Mouse (Mus musculus) cortical plate, adult 2 months (tissue): ENCODE measurements around the gene Lsm7. TPM values are rescaled to one million over a fixed set of nuclear protein-coding genes. Genes with fewer than 3 reads are reported as not detected.
A peak's percentile ranks its signal among the peaks of the same experiment; 100 is the strongest.

Experiments
- H3K27ac ChIP-seq: fragments of 200-500 bp; 2 replicates; pipeline ENCODE4 v1.5.1; 2012; ENCODE audit warnings: low read length, control low read depth, inconsistent platforms; ENCODE audit not compliant: insufficient read depth
- H3K4me1 ChIP-seq: fragments of 200-500 bp; 2 replicates; pipeline ENCODE4 v1.6.1; 2011; ENCODE audit warnings: low read length; ENCODE audit not compliant: control insufficient read depth, insufficient read depth
- H3K4me3 ChIP-seq: fragments of 200-500 bp; 2 replicates; pipeline ENCODE4 v1.5.1; 2011; ENCODE audit warnings: mild to moderate bottlenecking, low read length, control low read depth; ENCODE audit not compliant: insufficient read depth
- CTCF ChIP-seq: fragments of 200-500 bp; IDR thresholded peaks from 2 replicates; pipeline ENCODE4 v1.5.1; 2011; ENCODE audit warnings: mild to moderate bottlenecking, control low read depth, low read length; ENCODE audit not compliant: insufficient read depth; ENCODE audit errors: extremely low read depth
- POLR2A ChIP-seq: fragments of 200-500 bp; IDR thresholded peaks from 2 replicates; pipeline ENCODE4 v1.6.1; 2011; ENCODE audit warnings: mild to moderate bottlenecking, low read length, control low read depth; ENCODE audit not compliant: insufficient read depth; ENCODE audit errors: extremely low read depth
- polyA plus RNA-seq: library from polyadenylated mRNA; depleted of rRNA; stranded (reverse); fragments of >200 nt; gene quantifications from 2 replicates; pipeline ENCODE4 v1.2.3, GENCODE M21; 2012; rRNA removed

Gene Lsm7
- polyA plus RNA-seq, 1 experiment = 223 TPM

DNA sequence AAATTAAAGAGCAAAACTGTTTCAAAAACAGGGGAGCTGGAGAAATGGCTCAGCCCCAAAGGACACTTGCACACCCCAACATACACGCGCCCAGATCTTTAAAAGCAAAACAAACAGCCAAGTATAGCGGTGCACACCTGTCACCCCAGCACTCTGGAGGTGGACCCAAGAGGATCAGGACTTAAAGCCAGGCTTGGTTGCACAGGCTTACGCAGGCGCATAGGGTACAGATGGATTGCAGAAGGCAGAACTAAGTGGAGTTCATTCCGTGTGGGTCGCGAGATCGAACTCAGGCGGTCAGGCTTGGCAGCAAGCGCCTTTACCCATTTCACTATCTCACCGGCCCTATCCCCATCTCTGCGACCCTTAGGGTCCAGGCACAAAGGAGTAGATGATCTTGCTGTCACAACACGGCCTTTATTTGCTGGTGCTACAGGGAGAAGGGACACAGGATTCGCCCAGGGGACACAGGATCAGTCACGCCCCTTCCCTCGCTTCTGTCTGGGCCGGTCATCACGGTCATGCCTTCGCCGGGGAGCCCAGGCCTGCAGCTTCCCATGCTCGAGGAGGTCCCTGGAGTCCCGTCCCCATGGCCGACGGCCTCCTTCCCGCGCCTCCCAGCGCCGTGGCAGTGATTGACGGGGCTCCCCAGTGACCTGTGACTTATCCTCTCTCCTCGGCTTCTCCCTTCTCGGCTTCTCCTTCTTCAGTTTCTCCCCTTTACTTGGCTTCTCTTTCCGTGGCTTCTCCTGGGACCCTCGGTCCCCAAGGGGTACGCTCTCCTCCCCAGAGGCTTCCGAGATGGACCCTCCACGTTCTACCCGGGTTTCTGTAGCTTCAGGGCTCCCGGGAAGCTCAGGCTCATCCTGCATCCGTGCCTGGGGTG lies 46.7 kb downstream of the Lsm7 start:
- TF ChIP-seq POLR2A = 0 out of 2 replicates have a peak, but pooled peaks have one; percentile 31
- no peak for TF ChIP-seq CTCF
- H3K4me3 ChIP-seq = peak overlapping the region; percentile 0
- 0 out of 2 replicates have a peak overlapping the region, but pooled peaks have one; percentile 8 for H3K27ac ChIP-seq
- H3K4me1 ChIP-seq = 0 out of 2 replicates have a peak, but pooled peaks cover 2% of the 10 kb centered on the region

DNA sequence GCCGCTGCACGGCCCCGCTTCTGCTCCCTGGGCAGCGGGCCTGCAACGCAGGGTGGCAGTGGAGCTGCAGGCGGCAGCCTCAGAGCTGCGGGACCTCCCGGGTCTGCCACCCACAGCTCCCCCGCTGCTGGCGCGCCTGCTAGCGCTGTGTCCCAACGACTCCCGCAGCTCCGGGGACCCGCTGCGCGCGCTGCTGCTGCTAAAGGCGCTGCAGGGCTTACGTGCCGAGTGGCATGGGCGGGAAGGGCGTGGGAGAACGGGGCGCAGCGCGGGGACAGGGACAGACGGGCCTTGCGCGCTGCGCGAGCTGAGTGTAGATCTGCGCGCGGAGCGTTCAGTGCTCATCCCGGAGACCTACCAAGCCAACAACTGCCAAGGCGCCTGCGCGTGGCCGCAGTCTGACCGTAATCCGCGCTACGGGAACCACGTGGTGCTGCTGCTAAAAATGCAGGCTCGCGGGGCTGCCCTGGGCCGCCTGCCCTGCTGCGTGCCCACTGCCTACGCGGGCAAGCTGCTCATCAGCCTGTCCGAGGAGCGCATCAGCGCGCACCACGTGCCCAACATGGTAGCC lies 47.9 kb downstream of the Lsm7 start:
- Histone ChIP-seq H3K27ac (peak overlapping the region; percentile 91), H3K4me3 (peak overlapping the region; percentile 3), H3K4me1 (0 out of 2 replicates have a peak, but pooled peaks cover 2% of the 10 kb centered on the region)
- TF ChIP-seq CTCF = no peak
- peak; percentile 78; the same call in 1 of the 2 replicates for TF ChIP-seq POLR2A

DNA sequence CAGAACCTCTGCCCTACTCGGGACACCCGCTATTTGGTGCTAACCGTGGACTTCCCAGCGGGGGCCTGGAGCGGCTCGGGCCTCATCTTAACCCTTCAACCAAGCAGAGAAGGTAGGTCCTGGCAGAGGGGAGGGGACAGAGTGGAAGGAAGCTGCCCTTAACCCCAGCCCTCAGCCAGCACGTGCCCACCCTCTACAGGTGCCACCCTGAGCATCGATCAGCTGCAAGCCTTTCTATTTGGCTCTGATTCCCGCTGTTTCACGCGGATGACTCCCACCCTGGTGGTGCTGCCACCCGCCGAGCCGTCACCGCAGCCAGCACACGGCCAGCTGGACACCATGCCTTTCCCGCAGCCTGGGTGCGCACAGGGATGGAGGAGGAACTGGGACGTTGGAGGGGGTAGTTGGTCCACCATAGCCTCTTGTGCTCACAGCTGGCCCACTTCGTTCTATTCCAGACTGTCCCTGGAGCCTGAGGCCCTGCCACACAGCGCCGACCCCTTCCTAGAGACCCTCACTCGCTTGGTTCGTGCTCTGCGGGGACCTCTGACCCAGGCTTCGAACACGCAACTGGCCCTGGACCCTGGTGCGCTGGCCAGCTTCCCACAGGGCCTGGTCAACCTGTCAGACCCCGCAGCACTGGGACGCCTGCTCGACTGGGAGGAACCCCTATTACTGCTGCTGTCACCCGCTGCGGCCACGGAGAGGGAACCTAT lies 48.5 kb downstream of the Lsm7 start:
- Histone ChIP-seq H3K4me3 (peak overlapping the region; percentile 3), H3K4me1 (0 out of 2 replicates have a peak, but pooled peaks cover 2% of the 10 kb centered on the region), H3K27ac (peak overlapping the region; percentile 91)
- no peak for TF ChIP-seq POLR2A
- no peak for TF ChIP-seq CTCF

DNA sequence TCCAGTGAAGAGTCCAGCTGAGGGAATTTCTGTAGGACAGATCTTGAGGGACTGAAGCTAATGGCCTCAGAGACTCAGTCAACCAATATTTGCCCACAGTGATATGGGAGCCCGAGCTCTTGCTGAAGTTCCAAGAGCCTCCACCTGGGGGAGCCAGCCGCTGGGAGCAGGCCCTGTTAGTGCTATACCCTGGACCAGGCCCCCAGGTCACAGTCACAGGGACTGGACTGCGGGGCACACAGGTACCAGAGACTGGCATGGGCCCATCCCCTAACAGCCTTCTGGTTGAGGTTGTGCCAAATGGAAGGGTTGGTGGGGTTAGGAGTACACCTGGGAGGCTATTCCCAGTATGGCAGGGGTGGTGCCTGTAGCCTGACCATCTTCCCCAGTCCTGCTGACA lies 49.1 kb downstream of the Lsm7 start:
- Histone ChIP-seq H3K4me3 (no peak overlapping the region), H3K4me1 (0 out of 2 replicates have a peak, but pooled peaks cover 2% of the 10 kb centered on the region), H3K27ac (no peak overlapping the region)
- TF ChIP-seq POLR2A = no peak
- peak; percentile 58 for TF ChIP-seq CTCF

DNA sequence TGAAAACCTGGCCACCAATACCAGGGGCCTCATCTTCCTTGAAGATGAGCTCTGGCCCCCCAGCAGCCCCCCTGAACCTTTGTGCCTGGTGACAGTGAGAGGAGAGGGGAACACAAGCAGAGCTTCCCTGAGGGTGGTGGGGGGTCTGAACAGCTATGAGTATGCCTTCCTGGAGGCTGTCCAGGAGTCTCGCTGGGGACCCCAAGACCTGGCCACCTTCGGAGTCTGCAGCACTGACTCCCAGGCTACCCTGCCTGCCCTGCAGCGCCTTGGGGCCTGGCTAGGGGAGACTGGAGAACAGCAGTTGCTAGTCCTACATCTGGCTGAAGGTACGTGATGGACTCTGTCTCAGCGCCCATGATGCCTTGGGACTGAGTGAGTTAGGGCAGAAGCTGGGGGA lies 49.7 kb downstream of the Lsm7 start:
- H3K4me1 ChIP-seq = 0 out of 2 replicates have a peak, but pooled peaks cover 2% of the 10 kb centered on the region
- TF ChIP-seq POLR2A (no peak), CTCF (no peak)
- no peak overlapping the region for H3K4me3 ChIP-seq
- H3K27ac ChIP-seq = no peak overlapping the region

DNA sequence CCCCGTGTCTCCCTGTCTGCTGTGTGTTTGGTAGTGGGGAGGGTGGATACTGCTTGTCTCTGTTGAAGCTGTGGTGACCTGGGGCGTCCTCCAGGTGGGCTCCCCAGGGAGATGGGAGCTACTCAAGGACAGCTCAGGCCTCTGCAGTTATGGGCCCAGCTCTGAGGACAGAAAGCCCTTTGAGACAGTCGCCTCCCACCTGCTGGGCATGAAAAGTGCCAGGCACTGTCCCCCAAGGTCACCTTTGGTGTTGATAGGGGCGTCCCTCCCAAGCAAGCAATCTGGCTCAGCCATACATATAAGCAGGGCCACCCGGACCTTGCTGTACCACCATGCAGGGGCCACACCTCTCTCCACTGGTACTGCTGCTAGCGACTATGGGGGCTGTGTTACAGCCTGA lies 50.1 kb downstream of the Lsm7 start, which contains the start of gene Amh:
TSS of gene Amh (plus strand) at position 328 of the 400 bp plus-strand sequence.
- Histone ChIP-seq H3K27ac (no peak within 1 kb of the TSS), H3K4me1 (0 out of 2 replicates have a peak, but pooled peaks cover 2% of the 10 kb centered on the region), H3K4me3 (no peak within 1 kb of the TSS)
- TF ChIP-seq POLR2A = no peak
- no peak for TF ChIP-seq CTCF

DNA sequence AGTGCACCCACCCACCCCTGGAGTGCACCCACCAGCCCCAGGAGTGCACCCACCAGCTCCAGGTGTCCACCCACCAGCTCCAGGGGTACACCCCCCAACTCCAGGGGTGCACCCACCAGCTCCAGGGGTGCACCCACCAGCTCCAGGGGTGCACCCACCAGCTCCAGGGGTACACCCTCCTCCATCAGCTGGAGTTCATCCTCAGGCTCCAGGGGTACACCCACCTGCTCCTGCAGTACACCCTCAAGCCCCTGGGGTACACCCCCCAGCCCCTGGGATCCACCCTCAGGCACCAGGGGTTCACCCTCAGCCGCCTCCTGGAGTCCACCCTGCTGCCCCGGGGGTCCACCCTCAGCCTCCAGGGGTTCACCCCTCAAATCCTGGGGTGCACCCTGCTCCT lies 50.7 kb downstream of the Lsm7 start:
- TF ChIP-seq CTCF (no peak), POLR2A (no peak)
- no peak overlapping the region for H3K27ac ChIP-seq
- peaks cover 3% of the 10 kb centered on the region; the same call in 1 of the 2 replicates for H3K4me1 ChIP-seq
- no peak overlapping the region for H3K4me3 ChIP-seq

DNA sequence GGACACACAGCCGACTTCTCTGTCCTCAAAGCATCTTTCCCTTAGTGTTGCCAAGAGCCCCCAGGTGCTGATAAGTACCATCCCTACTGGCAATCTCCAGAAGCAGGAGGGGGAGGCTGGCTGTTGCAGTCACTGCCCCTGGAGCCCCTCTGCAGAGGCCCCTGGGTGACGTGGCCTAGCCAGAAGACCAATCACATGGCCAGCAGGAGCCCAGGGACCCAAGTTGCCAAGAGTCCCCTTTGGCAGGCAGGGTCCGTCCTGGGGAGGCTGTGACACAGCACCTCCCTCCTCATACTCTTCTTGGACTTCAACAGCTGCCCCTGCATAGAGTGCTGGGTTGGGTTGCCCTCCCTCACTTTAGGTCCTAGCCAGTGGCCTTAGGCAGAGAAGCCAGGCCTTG lies 52.0 kb downstream of the Lsm7 start:
- Histone ChIP-seq H3K4me3 (no peak overlapping the region), H3K27ac (no peak overlapping the region), H3K4me1 (peaks cover 3% of the 10 kb centered on the region; the same call in 1 of the 2 replicates)
- TF ChIP-seq CTCF (no peak), POLR2A (no peak)

Other genes starting within 250 kb of the Lsm7 start
- gene Gm49322, start 249.2 kb downstream of the Lsm7 start, polyA plus RNA-seq = 2.5 and 2.8 TPM in 2 replicates
- 294 and 314 TPM in 2 replicates for gene Csnk1g2, start 232.4 kb downstream of the Lsm7 start, polyA plus RNA-seq
- gene Btbd2, start 198.1 kb downstream of the Lsm7 start, polyA plus RNA-seq = 98.8 and 102 TPM in 2 replicates
- gene Mknk2, start 177.1 kb downstream of the Lsm7 start, polyA plus RNA-seq = 47.1 and 54.0 TPM in 2 replicates
- gene Mob3a, start 153.2 kb downstream of the Lsm7 start, polyA plus RNA-seq = 7.9 and 9.4 TPM in 2 replicates
- gene Izumo4, start 153.0 kb downstream of the Lsm7 start, polyA plus RNA-seq = 111 and 118 TPM in 2 replicates
- gene Ap3d1, start 112.9 kb downstream of the Lsm7 start, polyA plus RNA-seq = 157 and 159 TPM in 2 replicates
- gene Dot1l, start 100.0 kb downstream of the Lsm7 start, polyA plus RNA-seq = 45.9 and 47.8 TPM in 2 replicates
- 38.9 and 46.1 TPM in 2 replicates for gene Sf3a2, start 57.0 kb downstream of the Lsm7 start, polyA plus RNA-seq
- gene Plekhj1, start 56.6 kb downstream of the Lsm7 start, polyA plus RNA-seq = 59.5 and 62.6 TPM in 2 replicates
- gene Amh, start 50.0 kb downstream of the Lsm7 start, polyA plus RNA-seq = 1.6 and 2.3 TPM in 2 replicates
- gene Jsrp1, start 41.7 kb downstream of the Lsm7 start, polyA plus RNA-seq = 4.7 and 5.0 TPM in 2 replicates
- gene Oaz1, start 28.6 kb downstream of the Lsm7 start, polyA plus RNA-seq = 643 and 729 TPM in 2 replicates
- gene Lingo3, start 11.2 kb downstream of the Lsm7 start, polyA plus RNA-seq = 24.8 and 29.4 TPM in 2 replicates
- 94.2 and 96.5 TPM in 2 replicates for gene Sppl2b, start 66 bp upstream of the Lsm7 start, polyA plus RNA-seq
- gene Tmprss9, start 16.6 kb upstream of the Lsm7 start, polyA plus RNA-seq = 0.21 and 0.40 TPM in 2 replicates
- gene Timm13, start 45.8 kb upstream of the Lsm7 start, polyA plus RNA-seq = 207 and 219 TPM in 2 replicates
- gene Lmnb2, start 63.0 kb upstream of the Lsm7 start, polyA plus RNA-seq = 23.6 and 24.5 TPM in 2 replicates
- 23.9 and 25.6 TPM in 2 replicates for gene Gadd45b, start 74.9 kb upstream of the Lsm7 start, polyA plus RNA-seq
- gene Gng7, start 159.7 kb upstream of the Lsm7 start, polyA plus RNA-seq = 77.9 and 152 TPM in 2 replicates
- gene Diras1, start 170.5 kb upstream of the Lsm7 start, polyA plus RNA-seq = 83.8 and 85.3 TPM in 2 replicates
- gene Slc39a3, start 182.2 kb upstream of the Lsm7 start, polyA plus RNA-seq = 72.8 and 73.0 TPM in 2 replicates
- gene Sgta, start 205.0 kb upstream of the Lsm7 start, polyA plus RNA-seq = 222 and 228 TPM in 2 replicates
- 66.2 and 68.5 TPM in 2 replicates for gene Thop1, start 214.8 kb upstream of the Lsm7 start, polyA plus RNA-seq
- gene Creb3l3, start 243.7 kb upstream of the Lsm7 start, polyA plus RNA-seq = 0.42 TPM in 2 replicates